Mouse (Mus musculus): Measurements from ENCODE around the gene Rasl11a.

GRCm38 (mm10) chr5:146815394-146815793, 29.5 kb upstream of the Rasl11a start:
- no peak for TF ChIP-seq CTCF (conservative IDR thresholded peaks at IDR 0.05; ENCODE audit: insufficient read depth, insufficient read length, low read depth, low read length)
- no peak for TF ChIP-seq POLR2A (IDR thresholded peaks at IDR 0.05; ENCODE audit: low read depth, low read length)
